Mouse (Mus musculus): ENCODE results near the gene Rbm47. TPM values are rescaled to one million over a fixed set of nuclear protein-coding genes. Genes with fewer than 3 reads are reported as not detected.

Gene Rbm47
- total RNA-seq, 2 experiments from 2014 or later = 0.68 to 5.6 TPM

- ATAC-seq (replicated peaks; ENCODE audit: low FRiP score, poor library complexity, severe bottlenecking) = no peak
Observed at GRCm38 (mm10) chr5:66039813-66040212, 133.1 kb downstream of the Rbm47 start.

- ATAC-seq (replicated peaks; ENCODE audit: low FRiP score, poor library complexity, severe bottlenecking) = no peak
Observed at GRCm38 (mm10) chr5:66037066-66037465, 135.9 kb downstream of the Rbm47 start.

DNA sequence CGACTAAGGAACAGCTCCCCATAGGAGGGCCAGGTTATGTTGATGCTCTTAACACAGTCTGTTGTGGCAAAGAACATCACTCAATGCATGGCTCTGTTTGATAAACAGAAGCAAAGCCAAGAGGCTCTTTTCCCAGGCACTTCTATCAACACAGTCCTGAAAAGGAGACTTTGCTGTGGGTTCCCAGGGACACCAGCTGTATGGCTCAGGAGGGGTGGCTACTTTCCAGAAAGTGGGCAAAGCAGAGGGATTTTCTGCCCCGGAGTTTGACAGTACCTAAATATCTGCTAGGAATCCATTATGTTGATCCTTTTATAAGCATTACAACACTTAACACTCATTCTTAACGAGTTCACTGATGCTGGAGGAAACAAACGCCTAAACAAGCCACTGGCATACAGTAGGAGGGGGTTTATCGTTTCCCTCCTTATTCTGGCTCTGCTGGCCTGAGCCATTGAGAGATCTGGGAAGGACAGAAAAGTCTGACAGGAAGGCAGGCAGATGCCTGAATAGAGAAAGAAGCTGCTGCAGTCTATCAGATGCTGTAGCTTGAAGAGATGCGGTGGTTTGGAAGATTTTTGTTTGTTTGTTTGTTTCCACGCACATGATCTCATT lies 136.4 kb downstream of the Rbm47 start:
- no peak for ATAC-seq (replicated peaks; ENCODE audit: low FRiP score, poor library complexity, severe bottlenecking)

GRCm38 (mm10) chr5:66034375-66035195 lies 138.3 kb downstream of the Rbm47 start:
- no peak for ATAC-seq (replicated peaks; ENCODE audit: low FRiP score, poor library complexity, severe bottlenecking)

GRCm38 (mm10) chr5:66032826-66033225 lies 140.1 kb downstream of the Rbm47 start:
- ATAC-seq (replicated peaks; ENCODE audit: low FRiP score, poor library complexity, severe bottlenecking) = no peak

DNA sequence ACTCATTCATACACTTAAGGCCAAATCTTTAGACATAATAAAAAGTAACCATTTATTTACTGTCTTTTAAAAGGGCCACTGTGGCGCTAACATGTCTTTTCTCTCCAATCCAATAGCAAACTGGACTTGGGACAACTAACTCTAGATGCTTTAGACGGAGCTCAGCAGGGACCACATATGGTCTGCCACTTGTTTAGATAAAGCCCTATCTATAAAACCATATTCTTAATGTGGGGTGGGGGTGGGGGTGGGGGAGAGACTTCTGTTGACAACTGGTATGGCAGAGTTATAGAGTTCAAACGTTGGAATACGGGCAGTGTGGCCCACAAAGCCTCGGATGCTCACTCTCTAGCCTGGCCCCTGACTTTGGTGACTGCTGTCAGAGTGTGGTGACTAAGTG lies 141.2 kb downstream of the Rbm47 start:
- ATAC-seq (replicated peaks; ENCODE audit: low FRiP score, poor library complexity, severe bottlenecking) = no peak

GRCm38 (mm10) chr5:66028232-66028631 lies 144.7 kb downstream of the Rbm47 start:
- no peak for ATAC-seq (replicated peaks; ENCODE audit: low FRiP score, poor library complexity, severe bottlenecking)

DNA sequence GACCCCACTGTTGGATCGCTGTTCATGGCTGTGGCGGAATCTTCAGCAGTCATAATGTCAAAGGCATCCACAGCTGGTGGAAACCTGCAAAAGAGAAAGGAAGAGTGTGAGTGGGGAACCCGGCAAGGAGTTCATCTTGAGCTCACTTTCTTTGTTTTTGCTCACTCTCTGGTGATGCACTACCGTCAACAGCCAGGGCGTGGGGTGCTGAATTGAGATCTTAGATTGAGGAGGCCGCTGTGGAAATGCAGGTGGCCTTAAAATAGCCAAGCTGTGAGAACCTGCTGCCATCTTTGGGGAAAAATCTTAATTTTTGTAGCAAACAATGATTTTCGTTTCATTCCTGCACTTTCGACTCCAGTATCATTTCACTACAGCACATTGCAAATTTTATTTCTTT lies 145.7 kb downstream of the Rbm47 start:
- ATAC-seq (replicated peaks; ENCODE audit: low FRiP score, poor library complexity, severe bottlenecking) = no peak

GRCm38 (mm10) chr5:66026796-66027195 lies 146.1 kb downstream of the Rbm47 start:
- no peak for ATAC-seq (replicated peaks; ENCODE audit: low FRiP score, poor library complexity, severe bottlenecking)

DNA sequence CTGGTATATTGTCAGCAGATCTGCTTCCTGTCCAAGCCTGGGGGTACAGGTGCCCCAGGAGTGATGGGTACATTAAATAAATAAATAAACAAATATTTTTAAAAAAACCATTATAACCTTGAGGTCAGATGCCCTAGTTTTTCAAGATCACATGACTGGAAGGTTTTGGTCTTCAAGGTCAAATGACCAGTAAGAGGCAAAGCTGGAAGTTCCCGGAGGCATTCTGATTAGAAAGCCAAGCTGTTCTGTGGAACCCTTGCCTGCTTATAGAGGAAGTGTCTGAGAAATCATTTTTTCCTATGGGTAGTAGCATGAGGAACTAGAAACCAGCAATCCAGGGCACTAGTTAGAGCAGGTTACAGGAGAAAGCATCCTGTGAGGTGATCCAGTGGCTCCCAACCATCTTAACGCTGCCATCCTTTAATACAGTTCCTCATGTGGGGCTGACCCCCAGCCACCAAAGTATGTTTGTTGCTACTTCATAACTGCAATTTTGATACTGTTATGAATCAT lies 157.4 kb downstream of the Rbm47 start:
- no peak for ATAC-seq (replicated peaks; ENCODE audit: low FRiP score, poor library complexity, severe bottlenecking)

DNA sequence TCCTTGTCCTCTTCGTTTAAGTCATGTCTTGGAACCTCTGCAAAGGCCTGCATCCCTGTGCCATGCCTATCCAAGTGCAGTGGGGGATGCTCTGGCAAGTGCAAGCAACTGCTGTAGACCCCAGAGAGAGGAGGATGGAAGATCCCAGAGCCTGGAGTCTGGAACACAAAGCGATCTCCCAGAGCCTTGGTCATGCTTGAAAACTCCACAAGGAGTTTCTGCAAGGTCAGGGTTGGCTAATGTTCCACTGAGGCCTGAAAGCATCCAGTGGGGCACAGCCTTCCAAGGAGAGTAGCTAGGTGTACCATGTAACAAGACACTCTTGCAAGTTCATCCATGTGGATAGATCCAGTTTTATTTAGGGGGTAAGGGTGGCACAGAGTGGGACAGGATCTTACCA lies 158.5 kb downstream of the Rbm47 start:
- ATAC-seq (replicated peaks; ENCODE audit: low FRiP score, poor library complexity, severe bottlenecking) = no peak

DNA sequence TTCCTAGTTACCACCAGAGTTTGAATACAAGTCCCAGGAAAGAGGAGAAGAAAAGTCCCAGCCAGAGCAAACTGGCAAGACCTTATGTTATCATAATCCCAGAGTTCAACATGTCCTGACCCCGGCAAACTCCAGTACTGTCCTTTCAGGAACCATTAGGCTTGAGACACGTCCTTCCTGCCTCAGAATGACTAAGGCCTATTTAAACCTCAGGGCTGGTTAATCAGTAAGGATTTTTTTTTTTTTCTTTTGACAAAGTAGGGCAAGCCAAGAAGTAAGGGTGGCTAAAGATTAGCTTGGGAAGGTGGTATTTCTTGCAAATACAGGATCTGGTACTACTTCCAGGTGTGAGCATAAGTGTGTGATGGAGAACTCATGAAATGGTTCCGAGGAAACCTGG lies 158.9 kb downstream of the Rbm47 start:
- no peak for ATAC-seq (replicated peaks; ENCODE audit: low FRiP score, poor library complexity, severe bottlenecking)

DNA sequence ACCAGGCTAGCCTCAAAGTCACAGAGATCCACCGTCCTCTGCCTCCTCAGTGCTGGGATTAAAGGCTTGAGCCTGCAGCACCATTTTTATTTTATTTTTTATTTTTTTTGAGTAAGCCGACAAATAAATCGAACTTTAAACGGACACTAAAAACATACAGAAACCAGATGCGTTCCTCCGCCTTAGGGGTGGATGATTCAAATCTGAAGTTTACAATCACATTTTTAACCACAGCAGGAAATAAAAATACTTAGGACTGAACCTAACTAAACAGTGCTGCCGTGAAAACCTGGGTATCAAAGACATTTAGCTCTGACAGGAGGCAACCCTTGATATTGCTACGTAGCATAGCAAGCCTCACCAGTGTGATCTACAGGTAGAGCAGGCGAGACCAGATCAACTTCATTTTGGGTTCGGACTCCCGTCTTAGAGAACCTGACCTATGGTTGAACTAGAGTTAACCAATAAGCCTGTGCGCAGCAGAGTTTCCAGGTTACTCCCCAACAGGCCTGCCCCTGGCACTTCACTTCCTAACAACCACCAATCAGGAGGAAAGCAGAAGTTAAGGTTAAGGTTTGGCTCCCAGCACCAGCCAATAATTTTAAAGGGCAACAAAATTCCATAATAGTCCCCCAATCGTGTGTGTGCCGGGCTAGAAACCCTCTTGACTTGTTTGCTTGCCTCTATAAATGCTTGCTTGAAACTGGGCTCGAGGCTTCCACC lies 164.5 kb downstream of the Rbm47 start:
- ATAC-seq (replicated peaks; ENCODE audit: low FRiP score, poor library complexity, severe bottlenecking) = no peak

GRCm38 (mm10) chr5:66005041-66005678 lies 167.8 kb downstream of the Rbm47 start:
- no peak for ATAC-seq (replicated peaks; ENCODE audit: low FRiP score, poor library complexity, severe bottlenecking)

GRCm38 (mm10) chr5:66004134-66004925 lies 168.6 kb downstream of the Rbm47 start, which contains the start of gene 9130230L23Rik:
Gene 9130230L23Rik (minus strand): TSS chr5:66004285.
- no peak for ATAC-seq (replicated peaks; ENCODE audit: low FRiP score, poor library complexity, severe bottlenecking)

DNA sequence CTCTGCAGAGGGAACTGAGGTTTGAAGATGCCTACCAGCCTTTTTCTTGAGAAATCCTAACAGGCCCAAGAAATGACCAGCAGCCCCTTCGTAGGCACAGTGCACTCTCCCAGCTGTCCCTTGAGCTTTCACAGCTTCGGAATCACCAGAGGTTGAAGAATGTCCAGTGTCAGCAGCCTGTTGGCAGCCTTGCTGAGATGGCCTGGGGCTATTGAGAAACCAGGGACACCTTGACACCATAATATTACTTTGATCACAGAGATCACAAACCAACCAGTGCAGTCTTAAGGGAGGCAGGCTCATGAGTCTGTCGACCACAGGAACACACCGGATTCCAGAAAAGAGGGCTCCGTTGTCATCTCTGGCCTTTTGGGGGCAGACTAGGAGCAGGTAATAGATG lies 171.7 kb downstream of the Rbm47 start:
- no peak for ATAC-seq (replicated peaks; ENCODE audit: low FRiP score, poor library complexity, severe bottlenecking)

- ATAC-seq (replicated peaks; ENCODE audit: low FRiP score, poor library complexity, severe bottlenecking) = no peak
Observed at GRCm38 (mm10) chr5:66000567-66001125, 172.3 kb downstream of the Rbm47 start.

GRCm38 (mm10) chr5:66000074-66000473 lies 172.8 kb downstream of the Rbm47 start:
- ATAC-seq (replicated peaks; ENCODE audit: low FRiP score, poor library complexity, severe bottlenecking) = no peak

- no peak for ATAC-seq (replicated peaks; ENCODE audit: low FRiP score, poor library complexity, severe bottlenecking)
Observed at GRCm38 (mm10) chr5:65999106-65999505, 173.8 kb downstream of the Rbm47 start.
